Mouse (Mus musculus): ENCODE results near the gene Lmo4. TPM values are rescaled to one million over a fixed set of nuclear protein-coding genes. Genes with fewer than 3 reads are reported as not detected.

Lmo4 gene
- polyA plus RNA-seq, 1 experiment from 2014 or later = 62.7 TPM

DNA sequence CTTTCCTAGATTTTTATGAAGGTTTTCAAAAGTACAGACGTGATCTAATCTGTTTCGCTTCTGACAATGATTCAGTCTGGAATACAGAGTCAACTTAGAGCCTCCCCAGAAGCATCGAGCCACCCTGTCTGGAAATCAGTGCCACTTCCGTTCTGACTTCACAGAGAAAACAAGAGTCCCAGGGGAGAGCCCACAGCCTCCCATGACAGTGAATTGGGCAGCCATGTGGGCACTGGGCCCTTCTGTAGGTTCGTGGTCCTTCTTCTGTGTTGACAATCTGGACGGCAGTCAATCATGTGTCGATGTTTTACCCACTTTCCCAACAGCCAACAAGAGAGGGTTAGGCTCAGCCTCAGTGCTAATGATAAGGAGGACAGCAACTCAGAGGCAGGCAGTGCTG, 26.4 kb upstream of the Lmo4 start:
- no peak overlapping the region for H3K27ac ChIP-seq (ENCODE audit: low read length)
- no peak overlapping the region for H3K4me2 ChIP-seq (replicated peaks; ENCODE audit: low read depth, low read length)
- no peaks in the 10 kb centered on the region for H3K27me3 ChIP-seq (ENCODE audit: insufficient read depth, low read length)
- H3K9ac ChIP-seq (replicated peaks; ENCODE audit: low read length) = no peak overlapping the region
- WGBS = 84% methylated on average over 7 of the region's 7 CpGs
- ATAC-seq (ENCODE audit: low FRiP score, low TSS enrichment) = no peak
- no peaks in the 10 kb centered on the region for H3K36me3 ChIP-seq (ENCODE audit: insufficient read depth, low read length)
- no peaks in the 10 kb centered on the region for H3K9me3 ChIP-seq (ENCODE audit: low read length)
- H3K4me3 ChIP-seq (ENCODE audit: low read length) = no peak overlapping the region
- no peaks in the 10 kb centered on the region for H3K4me1 ChIP-seq (ENCODE audit: insufficient read depth, low read length)

DNA sequence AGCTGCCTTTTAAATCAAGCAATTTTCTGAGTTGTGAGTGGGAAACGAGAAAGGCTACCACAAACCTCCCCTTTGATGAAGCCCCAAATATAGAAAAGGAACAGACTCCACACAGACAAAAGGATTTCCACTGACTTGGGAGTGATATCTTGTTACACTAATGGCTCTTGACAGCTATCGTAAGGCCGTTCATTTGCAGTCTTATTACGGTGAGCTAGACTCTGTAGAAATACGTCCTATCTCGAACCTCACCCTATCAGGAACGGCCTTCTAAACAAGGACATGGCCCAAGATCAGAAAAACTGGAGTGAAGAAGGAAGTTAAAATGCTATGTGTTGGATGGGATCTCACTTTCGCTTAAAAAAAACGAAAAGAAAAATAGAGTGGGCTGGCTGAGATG, 25.0 kb upstream of the Lmo4 start:
- Histone ChIP-seq H3K9ac (replicated peaks; ENCODE audit: low read length) (no peak overlapping the region), H3K27ac (ENCODE audit: low read length) (no peak overlapping the region), H3K36me3 (ENCODE audit: insufficient read depth, low read length) (no peaks in the 10 kb centered on the region), H3K9me3 (ENCODE audit: low read length) (no peaks in the 10 kb centered on the region), H3K4me2 (replicated peaks; ENCODE audit: low read depth, low read length) (no peak overlapping the region), H3K4me3 (ENCODE audit: low read length) (no peak overlapping the region), H3K27me3 (ENCODE audit: insufficient read depth, low read length) (no peaks in the 10 kb centered on the region), H3K4me1 (ENCODE audit: insufficient read depth, low read length) (no peaks in the 10 kb centered on the region)
- no peak for ATAC-seq (ENCODE audit: low FRiP score, low TSS enrichment)
- 64% methylated on average over 9 of the region's 9 CpGs for WGBS

DNA sequence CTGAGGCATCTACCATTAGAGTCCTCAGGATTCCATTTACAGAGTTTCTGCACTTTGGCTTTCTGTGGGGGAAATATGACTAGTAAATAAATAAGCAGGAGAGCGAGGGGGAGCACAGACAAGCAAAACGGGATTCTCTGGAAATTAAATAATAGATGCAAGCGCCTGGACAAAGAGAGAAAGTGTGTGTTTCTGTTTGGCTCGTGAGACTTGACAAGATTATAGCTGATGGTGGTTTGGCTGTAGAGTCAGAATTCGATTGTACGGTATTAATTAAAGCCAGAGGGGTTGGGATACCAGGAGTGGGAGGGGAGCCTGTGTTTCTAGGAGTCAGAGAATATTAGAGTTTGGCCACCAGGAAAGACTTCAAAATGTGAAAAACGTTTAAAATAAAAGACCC, 24.3 kb upstream of the Lmo4 start:
- Histone ChIP-seq H3K9me3 (ENCODE audit: low read length) (no peaks in the 10 kb centered on the region), H3K27me3 (ENCODE audit: insufficient read depth, low read length) (no peaks in the 10 kb centered on the region), H3K4me2 (replicated peaks; ENCODE audit: low read depth, low read length) (no peak overlapping the region), H3K4me3 (ENCODE audit: low read length) (no peak overlapping the region), H3K4me1 (ENCODE audit: insufficient read depth, low read length) (no peaks in the 10 kb centered on the region), H3K27ac (ENCODE audit: low read length) (no peak overlapping the region), H3K9ac (replicated peaks; ENCODE audit: low read length) (no peak overlapping the region), H3K36me3 (ENCODE audit: insufficient read depth, low read length) (no peaks in the 10 kb centered on the region)
- ATAC-seq (ENCODE audit: low FRiP score, low TSS enrichment) = no peak
- WGBS = 67% methylated on average over 7 of the region's 7 CpGs

DNA sequence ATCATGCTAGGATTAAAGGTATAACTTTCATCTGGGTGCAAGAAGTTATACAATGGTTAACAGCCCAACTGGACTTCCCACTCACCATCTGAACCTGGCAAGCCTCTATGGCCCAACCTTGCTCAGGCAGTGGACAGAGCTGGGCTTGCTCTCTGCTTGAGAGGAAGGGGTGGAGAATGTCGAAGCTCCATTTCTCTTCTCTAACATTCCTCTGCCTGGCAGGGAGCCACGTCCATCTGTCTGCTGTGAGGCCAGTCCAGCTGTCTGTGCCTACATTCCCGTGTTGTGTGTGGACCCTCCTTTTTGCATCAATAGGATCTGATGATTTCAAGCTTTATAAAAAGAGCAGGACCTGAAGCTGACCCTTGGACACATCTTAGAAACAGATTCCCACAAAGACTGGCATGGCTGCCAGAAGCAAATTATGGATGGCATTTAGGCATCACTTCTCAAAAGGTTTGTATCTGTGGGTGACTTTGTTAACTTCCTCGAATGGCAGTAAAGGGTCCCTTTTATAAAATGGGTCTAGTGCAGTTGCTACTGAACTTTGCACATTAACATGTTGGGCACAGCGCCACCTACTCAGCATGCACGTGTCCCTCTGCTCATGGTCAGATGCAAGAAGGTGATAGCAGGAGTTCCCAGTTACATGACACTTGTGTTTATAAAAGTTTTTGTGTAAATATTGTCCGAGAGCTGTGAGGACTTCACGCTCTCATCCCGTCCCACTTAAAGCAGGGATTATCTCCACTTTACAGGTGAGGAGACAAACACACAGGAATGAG, 20.6 kb upstream of the Lmo4 start:
- no peak for ATAC-seq (ENCODE audit: low FRiP score, low TSS enrichment)
- Histone ChIP-seq H3K9ac (replicated peaks; ENCODE audit: low read length) (no peak overlapping the region), H3K27ac (ENCODE audit: low read length) (no peak overlapping the region), H3K9me3 (ENCODE audit: low read length) (no peaks in the 10 kb centered on the region), H3K4me3 (ENCODE audit: low read length) (no peak overlapping the region), H3K4me2 (replicated peaks; ENCODE audit: low read depth, low read length) (no peak overlapping the region), H3K4me1 (ENCODE audit: insufficient read depth, low read length) (0 out of 2 replicates have a peak, but pooled peaks cover 6% of the 10 kb centered on the region), H3K27me3 (ENCODE audit: insufficient read depth, low read length) (no peaks in the 10 kb centered on the region), H3K36me3 (ENCODE audit: insufficient read depth, low read length) (no peaks in the 10 kb centered on the region)
- WGBS = 65% methylated on average over 9 of the region's 9 CpGs

DNA sequence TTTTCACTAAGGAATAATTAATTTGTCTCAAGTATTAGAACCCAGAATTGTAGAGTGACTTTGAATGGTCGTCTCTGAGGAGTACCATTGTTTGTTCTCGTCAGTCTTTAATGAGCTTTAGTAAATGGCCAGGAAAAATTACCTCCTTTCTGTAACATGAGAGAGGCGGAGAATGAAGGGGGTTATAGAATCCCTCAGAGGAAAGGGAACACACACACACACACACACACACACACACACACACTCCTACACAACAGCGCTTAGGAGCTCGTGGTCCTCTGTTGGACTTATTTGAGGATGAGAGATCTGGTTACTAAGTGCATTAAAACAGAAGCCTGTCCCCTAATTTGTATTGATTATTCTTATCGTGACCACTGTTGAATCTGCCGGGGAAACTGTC, 19.6 kb upstream of the Lmo4 start:
- no peaks in the 10 kb centered on the region for H3K36me3 ChIP-seq (ENCODE audit: insufficient read depth, low read length)
- WGBS = 35% methylated on average over 7 of the region's 7 CpGs
- no peak overlapping the region for H3K9ac ChIP-seq (replicated peaks; ENCODE audit: low read length)
- H3K27ac ChIP-seq (ENCODE audit: low read length) = no peak overlapping the region
- H3K4me2 ChIP-seq (replicated peaks; ENCODE audit: low read depth, low read length) = no peak overlapping the region
- H3K27me3 ChIP-seq (ENCODE audit: insufficient read depth, low read length) = no peaks in the 10 kb centered on the region
- no peaks in the 10 kb centered on the region for H3K9me3 ChIP-seq (ENCODE audit: low read length)
- 0 out of 2 replicates have a peak, but pooled peaks cover 6% of the 10 kb centered on the region for H3K4me1 ChIP-seq (ENCODE audit: insufficient read depth, low read length)
- no peak overlapping the region for H3K4me3 ChIP-seq (ENCODE audit: low read length)
- peak; percentile 63; the same call in 1 of the 2 replicates for ATAC-seq (ENCODE audit: low FRiP score, low TSS enrichment)

DNA sequence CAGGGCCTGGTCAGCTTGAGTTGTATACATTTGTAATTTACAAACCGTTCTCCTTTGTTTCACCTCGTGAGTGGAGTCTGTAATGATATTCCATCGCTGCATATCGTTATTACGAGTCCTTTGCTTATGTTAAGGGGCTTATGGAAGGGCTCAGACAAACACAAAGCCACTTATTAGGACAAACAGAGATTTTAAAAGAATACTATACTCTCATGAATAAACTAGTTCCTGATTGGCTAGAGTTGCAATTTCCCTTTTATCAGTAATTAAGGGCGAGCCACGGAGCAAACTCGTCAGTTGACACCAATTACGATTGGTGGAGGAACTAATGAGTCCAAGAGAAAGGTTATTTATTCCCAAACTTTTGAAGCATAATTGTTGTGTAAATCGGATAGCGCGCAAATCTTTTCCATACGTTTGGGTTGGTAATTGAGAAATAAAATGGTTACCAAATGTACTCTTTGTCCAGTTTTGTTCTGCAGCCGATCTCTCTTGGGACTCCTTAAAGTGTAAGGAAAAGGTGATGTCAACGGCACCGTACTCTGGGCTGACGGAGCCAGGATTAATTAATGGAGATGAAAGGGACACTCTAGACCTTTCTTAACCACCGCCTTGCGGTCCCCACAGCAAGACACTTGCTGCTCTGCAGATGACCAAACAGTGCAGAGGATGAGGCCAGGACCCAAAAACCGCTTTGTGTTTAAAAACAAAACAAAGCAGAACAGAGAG, 18.5 kb upstream of the Lmo4 start:
- Histone ChIP-seq H3K4me3 (ENCODE audit: low read length) (no peak overlapping the region), H3K9me3 (ENCODE audit: low read length) (no peaks in the 10 kb centered on the region), H3K9ac (replicated peaks; ENCODE audit: low read length) (no peak overlapping the region), H3K4me1 (ENCODE audit: insufficient read depth, low read length) (0 out of 2 replicates have a peak, but pooled peaks cover 6% of the 10 kb centered on the region), H3K4me2 (replicated peaks; ENCODE audit: low read depth, low read length) (peak overlapping the region; percentile 38), H3K36me3 (ENCODE audit: insufficient read depth, low read length) (no peaks in the 10 kb centered on the region), H3K27ac (ENCODE audit: low read length) (no peak overlapping the region), H3K27me3 (ENCODE audit: insufficient read depth, low read length) (no peaks in the 10 kb centered on the region)
- ATAC-seq (ENCODE audit: low FRiP score, low TSS enrichment) = no peak
- 50% methylated on average over 20 of the region's 20 CpGs for WGBS

DNA sequence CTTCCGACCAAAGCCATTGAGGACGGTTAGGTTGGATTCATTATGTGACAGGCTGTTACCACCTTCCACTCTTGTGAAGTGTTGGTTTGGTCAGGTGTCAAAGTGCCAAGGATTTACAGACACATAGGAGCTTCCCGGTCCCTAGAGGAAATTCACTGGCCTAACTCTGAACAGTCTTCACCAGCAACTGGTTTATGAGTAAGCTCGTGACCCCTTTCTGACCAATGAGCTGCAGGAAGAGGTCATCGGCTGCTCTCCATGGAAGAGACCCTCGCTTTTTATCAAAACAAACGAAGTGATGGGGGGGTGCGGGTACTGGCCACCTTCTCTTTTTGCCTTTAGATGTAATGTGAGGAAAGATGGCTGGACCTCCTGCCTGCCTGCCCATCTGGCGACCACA, 17.4 kb upstream of the Lmo4 start:
- Histone ChIP-seq H3K27ac (ENCODE audit: low read length) (no peak overlapping the region), H3K4me3 (ENCODE audit: low read length) (no peak overlapping the region), H3K9ac (replicated peaks; ENCODE audit: low read length) (no peak overlapping the region), H3K4me2 (replicated peaks; ENCODE audit: low read depth, low read length) (no peak overlapping the region), H3K27me3 (ENCODE audit: insufficient read depth, low read length) (no peaks in the 10 kb centered on the region), H3K9me3 (ENCODE audit: low read length) (no peaks in the 10 kb centered on the region), H3K36me3 (ENCODE audit: insufficient read depth, low read length) (no peaks in the 10 kb centered on the region), H3K4me1 (ENCODE audit: insufficient read depth, low read length) (0 out of 2 replicates have a peak, but pooled peaks cover 6% of the 10 kb centered on the region)
- 55% methylated on average over 9 of the region's 9 CpGs for WGBS
- no peak for ATAC-seq (ENCODE audit: low FRiP score, low TSS enrichment)

DNA sequence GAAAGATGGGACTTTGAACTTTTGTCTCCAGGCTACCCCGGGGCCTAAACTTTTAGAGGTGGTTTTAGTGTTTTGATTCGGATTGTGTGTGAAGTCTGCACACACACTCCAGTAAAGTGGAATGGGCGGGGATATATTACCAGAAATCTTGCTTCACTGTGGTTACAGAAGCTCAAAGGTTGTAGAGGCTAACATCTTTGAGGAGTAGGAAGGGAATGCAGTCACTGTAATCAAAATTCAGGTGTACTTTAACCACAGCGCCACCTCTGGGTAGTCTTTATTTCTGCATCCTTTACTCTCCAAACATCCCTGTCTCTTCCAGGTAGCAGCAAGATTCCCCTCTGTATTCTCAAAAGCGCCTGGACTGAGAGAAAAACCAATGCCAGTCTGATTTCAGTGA, 2.5 kb upstream of the Lmo4 start:
- Histone ChIP-seq H3K27me3 (ENCODE audit: insufficient read depth, low read length) (no peaks in the 10 kb centered on the region; the same call in 1 of the 2 replicates), H3K9ac (replicated peaks; ENCODE audit: low read length) (no peak overlapping the region)
- WGBS = 43% methylated on average over 5 of the region's 5 CpGs

DNA sequence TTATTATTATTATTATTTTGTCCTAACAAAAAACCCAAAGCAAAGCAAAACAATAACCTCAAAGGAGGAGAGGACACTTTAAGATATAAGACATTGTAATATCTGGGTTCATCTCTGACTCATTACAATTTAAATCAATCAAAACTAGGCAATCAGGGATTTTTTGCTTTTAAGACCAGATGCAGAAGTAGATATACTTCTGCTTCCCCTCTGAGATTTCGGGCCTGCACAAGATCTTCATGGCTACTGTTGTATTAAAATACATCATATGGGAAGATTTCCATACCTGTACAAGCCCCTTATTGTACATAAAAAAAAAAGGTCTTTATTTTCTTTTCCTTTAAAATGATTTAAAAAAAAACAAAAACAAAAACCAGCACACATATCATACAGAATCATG, 1.9 kb upstream of the Lmo4 start:
- H3K9me3 ChIP-seq (ENCODE audit: low read length) = no peaks in the 10 kb centered on the region
- H3K36me3 ChIP-seq (ENCODE audit: insufficient read depth, low read length) = no peaks in the 10 kb centered on the region
- ATAC-seq (ENCODE audit: low FRiP score, low TSS enrichment) = no peak
- no peak overlapping the region for H3K4me3 ChIP-seq (ENCODE audit: low read length)
- H3K4me1 ChIP-seq (ENCODE audit: insufficient read depth, low read length) = peaks cover 6% of the 10 kb centered on the region
- H3K4me2 ChIP-seq (replicated peaks; ENCODE audit: low read depth, low read length) = no peak overlapping the region
- no peak overlapping the region for H3K9ac ChIP-seq (replicated peaks; ENCODE audit: low read length)
- no peak overlapping the region for H3K27ac ChIP-seq (ENCODE audit: low read length)
- WGBS = 83% methylated on average over 1 of the region's 1 CpGs
- no peaks in the 10 kb centered on the region; the same call in 1 of the 2 replicates for H3K27me3 ChIP-seq (ENCODE audit: insufficient read depth, low read length)

More for the DNA sequence above, 2.5 kb upstream of the Lmo4 start:
- H3K27ac ChIP-seq (ENCODE audit: low read length) = no peak overlapping the region
- no peak overlapping the region for H3K4me3 ChIP-seq (ENCODE audit: low read length)
- peaks cover 6% of the 10 kb centered on the region for H3K4me1 ChIP-seq (ENCODE audit: insufficient read depth, low read length)
- no peak for ATAC-seq (ENCODE audit: low FRiP score, low TSS enrichment)
- no peak overlapping the region for H3K4me2 ChIP-seq (replicated peaks; ENCODE audit: low read depth, low read length)
- H3K36me3 ChIP-seq (ENCODE audit: insufficient read depth, low read length) = no peaks in the 10 kb centered on the region
- no peaks in the 10 kb centered on the region for H3K9me3 ChIP-seq (ENCODE audit: low read length)

DNA sequence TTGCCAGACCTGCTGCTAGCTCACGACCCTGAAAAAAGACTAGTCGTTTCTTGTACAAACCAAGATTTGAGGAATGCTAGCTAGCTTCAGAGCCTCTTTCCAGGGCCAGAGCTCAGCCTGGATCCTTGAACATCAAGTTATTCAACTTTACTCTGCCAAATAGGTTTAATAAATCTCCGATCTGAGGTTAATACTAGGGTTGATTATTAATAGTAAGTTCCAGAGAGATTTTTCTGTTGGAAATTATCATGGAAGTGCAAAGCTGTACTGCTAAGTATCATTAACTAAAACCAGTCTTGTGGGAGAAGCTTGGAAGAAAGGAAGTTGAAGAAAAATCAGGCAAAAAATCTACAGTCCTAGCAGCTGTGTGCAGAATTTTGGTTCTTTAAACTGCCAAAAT, 1.2 kb upstream of the Lmo4 start:
- H3K4me1 ChIP-seq (ENCODE audit: insufficient read depth, low read length) = peaks cover 12% of the 10 kb centered on the region
- H3K4me2 ChIP-seq (replicated peaks; ENCODE audit: low read depth, low read length) = peak overlapping the region; percentile 94
- no peaks in the 10 kb centered on the region; the same call in 1 of the 2 replicates for H3K27me3 ChIP-seq (ENCODE audit: insufficient read depth, low read length)
- no peaks in the 10 kb centered on the region for H3K36me3 ChIP-seq (ENCODE audit: insufficient read depth, low read length)
- peak overlapping the region; percentile 95 for H3K9ac ChIP-seq (replicated peaks; ENCODE audit: low read length)
- peak overlapping the region; percentile 98 for H3K27ac ChIP-seq (ENCODE audit: low read length)
- ATAC-seq (ENCODE audit: low FRiP score, low TSS enrichment) = no peak
- WGBS = 22% methylated on average over 3 of the region's 3 CpGs
- peak overlapping the region; percentile 89 for H3K4me3 ChIP-seq (ENCODE audit: low read length)
- no peaks in the 10 kb centered on the region for H3K9me3 ChIP-seq (ENCODE audit: low read length)
